Mouse (Mus musculus) neural tube, embryonic 11.5 days (tissue): Measurements from ENCODE around the gene Dner. TPM values are rescaled to one million over a fixed set of nuclear protein-coding genes. Genes with fewer than 3 reads are reported as not detected.

Source experiments
- ATAC-seq: fragments of 200-750 bp; cut with Nextera tagmentation; 2 replicates; pipeline ENCODE4 v1.8.0; 2017; ENCODE audit warnings: moderate number of reproducible peaks, mild to moderate bottlenecking, moderate TSS enrichment, moderate library complexity; ENCODE audit not compliant: insufficient read depth, low FRiP score, low TSS enrichment
- DNase-seq: peaks from one replicate; pipeline ENCODE4 v3.0.0-alpha.2; 2015; ENCODE audit warnings: low spot score
- H3K27ac ChIP-seq: fragments of 300-500 bp; sonication (generic); 2 replicates; pipeline ENCODE4 v1.5.1; 2014; ENCODE audit warnings: low read depth, mild to moderate bottlenecking, low read length
- H3K27me3 ChIP-seq: fragments of 300-500 bp; sonication (generic); 2 replicates; pipeline ENCODE4 v1.6.1; 2014; ENCODE audit warnings: mild to moderate bottlenecking, low read length, mixed read lengths; ENCODE audit not compliant: control insufficient read depth, insufficient read depth
- H3K36me3 ChIP-seq: fragments of 300-500 bp; sonication (generic); 2 replicates; pipeline ENCODE4 v1.6.1; 2014; ENCODE audit warnings: mild to moderate bottlenecking, low read length, moderate library complexity, mixed read lengths; ENCODE audit not compliant: control insufficient read depth, insufficient read depth
- H3K4me1 ChIP-seq: fragments of 300-500 bp; sonication (generic); 2 replicates; pipeline ENCODE4 v1.6.1; 2014; ENCODE audit warnings: low read length, mixed read lengths; ENCODE audit not compliant: control insufficient read depth, insufficient read depth
- H3K4me2 ChIP-seq: fragments of 300-500 bp; sonication (generic); 2 replicates; pipeline ENCODE4 v1.6.1; 2014; ENCODE audit warnings: low read depth, mild to moderate bottlenecking, moderate library complexity
- H3K4me3 ChIP-seq: fragments of 300-500 bp; sonication (generic); 2 replicates; pipeline ENCODE4 v1.5.1; 2014; ENCODE audit warnings: low read depth, low read length
- H3K9ac ChIP-seq: fragments of 300-500 bp; sonication (generic); 2 replicates; pipeline ENCODE4 v1.6.1; 2014; ENCODE audit warnings: mild to moderate bottlenecking, low read length
- H3K9me3 ChIP-seq: fragments of 300-500 bp; sonication (generic); 2 replicates; pipeline ENCODE4 v1.6.1; 2016; ENCODE audit warnings: low read length; ENCODE audit not compliant: control insufficient read depth
- WGBS: fragments of 180-500 bp; shearing (Covaris S2); extraction: QIAGEN DNeasy Blood & Tissue Kit; methylation state at CpG from one replicate; pipeline ENCODE4 v1.1.7; 2014; 5-methylcytosine and 5-hydroxymethylcytosine counted together
- polyA plus RNA-seq: library from polyadenylated mRNA; unstranded; fragments of >200 nt; fragmentation: Nextera tagmentation; extraction: Ambion mirVana; gene quantifications from 2 replicates; pipeline ENCODE4 v1.2.1, GENCODE M21; 2014

The Dner gene
- polyA plus RNA-seq, 1 experiment from 2014 or later = 44.7 TPM

DNA sequence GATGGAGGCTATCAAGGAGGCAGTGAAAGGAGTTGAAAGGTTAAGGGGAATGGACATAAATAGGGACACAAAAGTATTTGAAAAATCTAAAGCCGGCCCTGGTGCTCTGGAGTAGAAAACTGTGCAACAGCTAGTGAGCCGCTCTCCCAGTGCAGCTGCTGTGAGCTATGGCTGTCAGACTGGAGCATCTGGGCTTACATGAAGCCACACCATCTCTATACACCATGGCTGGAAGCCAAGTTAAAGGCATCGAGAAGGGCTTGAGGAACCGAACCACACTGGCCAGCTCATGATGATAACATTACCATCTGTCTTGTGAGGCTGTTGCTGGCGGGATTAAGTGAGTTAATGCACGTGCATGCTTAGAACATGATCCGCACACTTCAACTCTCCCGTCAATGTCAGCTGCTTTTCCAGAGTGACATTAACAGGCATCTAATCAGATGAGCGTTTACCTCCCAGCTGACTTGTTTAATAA is 278.2 kb downstream of the Dner start:
- ATAC-seq = no peak
- no peak overlapping the region for H3K4me2 ChIP-seq
- H3K4me1 ChIP-seq = no peaks in the 10 kb centered on the region
- no peak overlapping the region for H3K4me3 ChIP-seq
- no peaks in the 10 kb centered on the region for H3K9me3 ChIP-seq
- no peaks in the 10 kb centered on the region for H3K27me3 ChIP-seq
- DNase-seq = no peak
- no peaks in the 10 kb centered on the region for H3K36me3 ChIP-seq
- H3K9ac ChIP-seq = no peak overlapping the region
- no peak overlapping the region for H3K27ac ChIP-seq
- 69% methylated on average over 9 of the region's 9 CpGs for WGBS

DNA sequence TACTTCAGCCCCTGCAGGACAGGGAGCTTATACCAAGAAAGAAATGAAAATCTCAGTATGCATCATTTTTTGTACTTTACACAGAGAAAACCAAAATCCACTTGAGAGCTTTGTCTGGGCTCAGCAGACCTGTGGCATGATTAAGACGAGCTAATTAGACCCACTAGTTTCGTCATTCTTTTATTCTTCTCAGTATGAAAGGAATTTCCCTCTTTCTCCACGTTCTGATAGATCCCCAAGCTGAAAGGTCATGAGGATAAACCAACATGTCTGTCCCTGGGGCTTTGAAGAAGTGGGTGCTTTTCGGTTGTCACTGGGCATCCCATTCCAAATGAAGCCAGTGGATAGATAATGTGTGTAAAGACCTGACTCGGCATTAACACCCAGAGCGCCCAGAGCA is 278.7 kb downstream of the Dner start:
- no peak overlapping the region for H3K4me2 ChIP-seq
- H3K9ac ChIP-seq = no peak overlapping the region
- WGBS = 74% methylated on average over 6 of the region's 6 CpGs
- ATAC-seq (no peak), DNase-seq (no peak)
- H3K36me3 ChIP-seq = no peaks in the 10 kb centered on the region
- H3K27ac ChIP-seq = no peak overlapping the region
- no peak overlapping the region for H3K4me3 ChIP-seq
- H3K27me3 ChIP-seq = no peaks in the 10 kb centered on the region
- H3K9me3 ChIP-seq = no peaks in the 10 kb centered on the region
- H3K4me1 ChIP-seq = no peaks in the 10 kb centered on the region

DNA sequence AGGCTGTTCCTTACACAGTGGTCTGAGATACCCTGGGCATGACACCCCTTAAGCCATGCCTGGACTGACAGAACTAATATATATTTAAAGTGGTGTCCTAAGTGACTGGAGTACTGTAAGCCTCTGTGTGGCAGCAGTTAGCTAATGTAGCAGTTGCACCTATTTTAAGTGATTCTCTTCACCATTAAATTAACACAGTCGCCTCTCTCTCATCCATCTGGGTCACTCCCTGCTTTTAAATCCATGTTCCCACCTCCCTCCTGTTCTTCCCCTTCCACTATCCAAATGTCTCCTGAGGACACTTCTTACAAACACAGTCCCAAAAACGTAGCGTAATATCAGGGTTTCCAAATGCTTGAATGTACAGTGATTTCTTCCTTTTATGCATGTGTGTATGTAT is 281.6 kb downstream of the Dner start:
- DNase-seq (no peak), ATAC-seq (no peak)
- Histone ChIP-seq H3K9ac (no peak overlapping the region), H3K36me3 (no peaks in the 10 kb centered on the region), H3K27ac (no peak overlapping the region), H3K4me3 (no peak overlapping the region), H3K4me1 (no peaks in the 10 kb centered on the region), H3K27me3 (no peaks in the 10 kb centered on the region), H3K4me2 (no peak overlapping the region), H3K9me3 (no peaks in the 10 kb centered on the region)
- WGBS = 85% methylated on average over 3 of the region's 3 CpGs

DNA sequence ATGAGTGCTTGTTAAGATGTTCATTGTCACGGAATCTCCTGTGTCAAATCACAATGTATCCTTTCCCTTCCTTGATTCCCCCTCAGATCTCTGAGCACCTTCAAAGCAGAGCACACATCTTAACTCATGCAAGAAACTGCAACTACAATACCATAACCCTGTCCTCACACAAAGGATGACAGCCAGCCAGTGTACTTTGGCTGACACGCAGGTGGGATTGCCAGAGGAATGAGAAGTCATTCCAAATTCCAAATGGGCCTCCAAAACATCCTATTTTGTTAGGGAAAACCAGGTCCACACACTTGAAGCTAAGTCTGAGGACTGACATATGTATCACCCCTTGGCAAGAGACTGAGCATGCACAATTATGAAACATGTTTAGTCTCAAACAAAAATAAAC is 286.5 kb downstream of the Dner start:
- H3K9ac ChIP-seq = no peak overlapping the region
- H3K36me3 ChIP-seq = no peaks in the 10 kb centered on the region
- no peaks in the 10 kb centered on the region for H3K9me3 ChIP-seq
- no peak overlapping the region for H3K27ac ChIP-seq
- no peak overlapping the region for H3K4me2 ChIP-seq
- H3K4me1 ChIP-seq = no peaks in the 10 kb centered on the region
- DNase-seq (no peak), ATAC-seq (no peak)
- no peak overlapping the region for H3K4me3 ChIP-seq
- WGBS = 75% methylated on average over 2 of the region's 2 CpGs
- no peaks in the 10 kb centered on the region for H3K27me3 ChIP-seq

DNA sequence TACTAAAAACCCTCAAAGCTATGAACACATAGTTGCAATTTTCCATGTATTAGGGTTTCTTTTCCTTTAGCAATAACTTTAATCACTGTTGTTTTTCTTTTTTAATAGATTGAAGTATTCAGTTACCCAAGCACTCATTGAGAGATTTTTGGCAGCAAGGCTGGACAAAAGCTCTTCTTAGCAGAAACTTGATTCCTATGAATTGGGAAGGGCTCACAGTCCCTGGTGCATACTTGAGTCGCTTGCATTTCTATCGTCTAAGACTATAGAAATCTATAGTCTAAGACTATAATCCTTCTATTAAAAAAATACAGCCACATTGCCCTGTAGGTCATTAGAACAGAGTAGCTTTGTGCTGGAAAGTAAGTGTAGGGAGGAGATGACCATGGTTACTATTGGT is 287.1 kb downstream of the Dner start:
- H3K27me3 ChIP-seq = no peaks in the 10 kb centered on the region

DNA sequence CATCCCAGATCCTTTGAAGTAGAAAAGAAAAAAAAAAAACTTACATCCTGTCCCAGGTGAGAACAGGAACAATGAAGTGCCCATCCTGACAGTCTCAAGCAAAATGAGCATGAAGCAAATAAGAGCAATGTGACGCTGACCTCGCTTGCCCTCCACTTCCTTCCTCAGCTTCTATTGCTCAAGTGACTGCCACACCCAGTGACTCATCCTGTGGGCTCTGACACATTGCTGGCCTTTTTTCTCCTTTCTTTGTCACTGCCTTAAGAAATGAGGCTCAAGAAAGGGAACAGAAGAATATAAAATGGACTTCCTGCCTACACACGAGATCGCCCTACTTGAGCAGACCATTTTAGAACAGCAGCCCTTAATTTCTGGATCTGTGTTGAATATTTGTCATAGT is 289.1 kb downstream of the Dner start:
- no peak overlapping the region for H3K4me3 ChIP-seq
- DNase-seq = no peak
- H3K9me3 ChIP-seq = no peaks in the 10 kb centered on the region
- WGBS = 74% methylated on average over 4 of the region's 4 CpGs
- no peaks in the 10 kb centered on the region for H3K4me1 ChIP-seq
- ATAC-seq = no peak
- no peaks in the 10 kb centered on the region for H3K27me3 ChIP-seq
- no peak overlapping the region for H3K9ac ChIP-seq
- no peaks in the 10 kb centered on the region for H3K36me3 ChIP-seq
- H3K4me2 ChIP-seq = no peak overlapping the region
- no peak overlapping the region for H3K27ac ChIP-seq

More for the DNA sequence above, 287.1 kb downstream of the Dner start:
- Histone ChIP-seq H3K27ac (no peak overlapping the region), H3K4me3 (no peak overlapping the region), H3K4me1 (no peaks in the 10 kb centered on the region), H3K9ac (no peak overlapping the region), H3K4me2 (no peak overlapping the region), H3K36me3 (no peaks in the 10 kb centered on the region), H3K9me3 (no peaks in the 10 kb centered on the region)
- WGBS = 82% methylated on average over 2 of the region's 2 CpGs
- ATAC-seq (no peak), DNase-seq (no peak)

DNA sequence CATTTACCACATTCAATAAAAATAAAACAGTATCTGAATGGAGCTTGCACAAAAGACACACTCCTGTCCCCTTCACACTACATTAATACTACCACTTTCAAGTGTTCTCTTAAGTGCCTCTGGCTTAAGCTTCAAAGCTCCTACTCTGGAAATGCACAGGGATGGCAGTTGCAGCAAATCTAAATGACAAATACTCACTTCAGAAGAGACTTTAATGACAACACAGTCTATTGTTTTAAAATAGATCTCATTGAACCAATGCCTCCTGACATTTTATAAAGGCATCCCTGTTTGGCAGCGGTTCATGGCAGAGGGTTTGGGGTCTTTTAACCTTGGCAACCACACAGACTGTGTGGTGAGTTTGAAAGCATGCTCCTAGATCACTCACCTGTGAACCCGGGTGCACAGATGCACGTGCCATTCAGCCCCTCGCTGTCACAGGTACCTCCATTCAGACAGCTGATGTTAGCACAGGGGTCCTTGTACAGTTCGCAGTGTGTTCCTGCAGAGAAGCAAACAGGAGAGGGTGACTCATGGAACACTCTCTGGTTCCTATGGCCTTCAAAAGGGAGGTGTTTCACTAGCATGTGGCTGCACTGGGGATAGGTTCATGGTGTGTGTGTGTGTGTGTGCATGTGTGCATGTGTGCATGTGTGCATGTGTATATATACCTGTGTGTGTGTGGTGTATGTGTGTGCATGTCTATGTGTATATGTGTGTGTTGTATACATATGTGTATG is 290.3 kb downstream of the Dner start:
- Histone ChIP-seq H3K27me3 (no peaks in the 10 kb centered on the region), H3K9me3 (no peaks in the 10 kb centered on the region), H3K9ac (no peak overlapping the region), H3K36me3 (no peaks in the 10 kb centered on the region), H3K4me3 (no peak overlapping the region), H3K4me1 (no peaks in the 10 kb centered on the region), H3K4me2 (no peak overlapping the region), H3K27ac (no peak overlapping the region)
- WGBS = 82% methylated on average over 5 of the region's 5 CpGs
- DNase-seq (no peak), ATAC-seq (no peak)

DNA sequence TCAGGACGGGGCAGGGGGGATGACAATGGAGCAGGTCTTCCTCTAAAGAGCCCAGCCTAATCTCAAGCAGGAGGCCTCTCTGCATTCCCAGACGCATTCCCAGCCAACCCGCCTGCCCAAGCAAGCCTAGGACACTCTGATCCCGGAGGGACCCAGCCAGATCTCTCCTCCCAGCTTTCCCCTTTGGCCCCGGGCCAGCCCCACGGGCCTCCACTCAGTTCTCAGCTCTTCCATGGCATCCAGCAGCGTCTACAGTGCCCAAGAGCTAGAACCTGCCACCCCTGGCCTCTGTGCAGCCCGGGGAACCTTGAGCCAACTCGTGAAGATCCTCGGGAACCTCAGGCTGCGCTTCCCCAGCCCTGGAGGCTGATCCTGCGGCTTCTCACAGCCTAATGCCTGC is 291.1 kb downstream of the Dner start:
- ATAC-seq (no peak), DNase-seq (no peak)
- H3K4me3 ChIP-seq = no peak overlapping the region
- no peaks in the 10 kb centered on the region for H3K4me1 ChIP-seq
- no peak overlapping the region for H3K27ac ChIP-seq
- no peaks in the 10 kb centered on the region for H3K36me3 ChIP-seq
- WGBS = 55% methylated on average over 12 of the region's 12 CpGs
- no peak overlapping the region for H3K4me2 ChIP-seq
- no peak overlapping the region for H3K9ac ChIP-seq
- H3K9me3 ChIP-seq = no peaks in the 10 kb centered on the region
- H3K27me3 ChIP-seq = no peaks in the 10 kb centered on the region

DNA sequence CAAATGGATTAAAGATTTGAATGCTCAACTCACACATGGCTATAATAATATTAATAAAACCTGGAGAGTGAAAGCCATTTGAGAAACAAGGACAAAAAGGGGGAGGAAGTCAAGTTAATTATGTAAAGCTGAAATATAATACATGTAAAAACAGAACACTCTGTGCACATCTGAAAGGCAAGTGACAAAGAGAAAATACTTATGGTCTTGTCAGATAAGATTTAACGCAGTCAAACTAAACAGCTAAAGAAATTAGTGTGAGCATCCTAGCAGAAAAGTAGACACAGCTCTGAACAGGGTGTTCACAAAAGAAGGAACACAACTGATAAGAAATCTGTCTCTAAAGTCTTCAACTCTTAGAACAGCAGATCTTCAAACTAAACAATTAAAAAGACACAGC is 293.9 kb downstream of the Dner start:
- Histone ChIP-seq H3K9me3 (no peaks in the 10 kb centered on the region), H3K4me2 (no peak overlapping the region), H3K36me3 (no peaks in the 10 kb centered on the region), H3K27me3 (no peaks in the 10 kb centered on the region), H3K9ac (no peak overlapping the region), H3K4me3 (no peak overlapping the region), H3K4me1 (no peaks in the 10 kb centered on the region), H3K27ac (no peak overlapping the region)
- ATAC-seq (no peak), DNase-seq (no peak)
- WGBS = 88% methylated on average over 1 of the region's 1 CpGs
